Mouse (Mus musculus) heart, postnatal 0 days (tissue): ENCODE data around the gene Serac1.

ENCODE experiments used
- CTCF ChIP-seq: IDR thresholded peaks from 2 replicates; pipeline ENCODE4 v1.5.1; 2016; ENCODE audit warnings: antibody characterized with exemption, control low read depth, low read depth
- EP300 ChIP-seq: IDR thresholded peaks from 2 replicates; pipeline ENCODE4 v1.6.1; 2016; ENCODE audit warnings: antibody characterized with exemption, low read depth

DNA sequence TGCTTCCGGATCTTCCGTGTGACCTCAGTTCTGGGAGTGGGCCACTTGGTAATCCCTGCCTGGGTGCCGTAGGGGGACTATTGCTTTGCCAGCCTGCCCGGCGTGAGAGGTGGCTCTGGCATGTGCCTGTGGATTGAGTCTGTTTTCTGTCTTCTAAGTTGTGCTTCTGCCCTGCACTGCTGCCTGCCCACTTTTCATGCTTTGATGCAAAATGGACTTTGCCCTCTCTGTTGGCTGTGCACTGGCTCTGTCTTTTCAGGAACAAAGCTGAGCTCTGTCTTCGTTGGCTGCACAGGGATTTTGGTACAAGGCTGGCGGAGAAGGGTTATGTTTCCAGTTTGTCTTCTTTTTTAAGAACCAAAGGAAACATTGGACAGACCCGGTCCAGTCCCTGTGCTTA lies 43.1 kb downstream of the Serac1 start:
- TF ChIP-seq EP300 (no peak), CTCF (no peak)
